Mouse (Mus musculus): ENCODE measurements at regions not wholly inside any gene's neighbourhood (a gene's known extent, or its start where the extent isn't known, plus 50 kb on each side); places are given as distances from the start of the nearest gene placed in this dataset.

DNA sequence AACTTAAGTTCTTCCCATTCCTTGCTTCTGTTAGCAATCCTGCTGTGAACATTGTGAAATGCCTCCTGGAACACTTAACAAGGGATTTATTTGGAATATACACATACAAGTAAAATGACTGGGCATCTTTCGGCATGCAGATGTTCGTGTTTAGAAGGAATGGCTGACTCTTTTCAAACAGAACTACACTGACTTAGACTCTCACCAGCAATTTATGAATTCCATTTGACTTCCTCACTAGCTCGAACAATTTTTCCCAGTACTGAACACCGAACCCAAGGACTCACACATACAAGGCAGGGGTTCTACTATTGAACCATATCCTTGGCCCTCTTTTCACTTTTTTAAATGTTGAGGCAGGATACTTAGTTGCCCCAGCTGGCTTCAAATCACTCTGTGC lies 412.4 kb upstream of the Tnp1 start:
- TF ChIP-seq POLR2A (IDR thresholded peaks at IDR 0.05; ENCODE audit: low read depth, low read length): no peak
- TF ChIP-seq CTCF (conservative IDR thresholded peaks at IDR 0.05; ENCODE audit: insufficient read depth, insufficient read length, low read depth, low read length): no peak
